Mouse (Mus musculus): ENCODE data around the gene Plekha4.

- TF ChIP-seq POLR2A (IDR thresholded peaks at IDR 0.05; ENCODE audit: insufficient read depth, low read depth, low read length) (no peak), CTCF (IDR thresholded peaks at IDR 0.05; ENCODE audit: insufficient read depth, low read depth, low read length) (no peak)
Observed at GRCm38 (mm10) chr7:45508561-45508960, 17.6 kb upstream of the Plekha4 start.

All from olfactory bulb, adult 2 months (tissue).